Mouse (Mus musculus) small intestine, adult 2 months (tissue): ENCODE measurements at regions not wholly inside any gene's neighbourhood (a gene's known extent, or its start where the extent isn't known, plus 50 kb on each side); places are given as distances from the start of the nearest gene placed in this dataset.
"Not testable (repeated sequence)": the region's sequence is repeated elsewhere in the genome, so short reads cannot be mapped to it uniquely, and the experiment has no call there.

Experiments
- H3K27ac ChIP-seq: fragments of 200-500 bp; 2 replicates; pipeline ENCODE4 v1.5.1; 2012; ENCODE audit warnings: low read depth, low read length, control low read depth, inconsistent platforms; ENCODE audit not compliant: insufficient read depth
- H3K27me3 ChIP-seq: fragments of 200-500 bp; 2 replicates; pipeline ENCODE4 v1.6.1; 2012; ENCODE audit warnings: mild to moderate bottlenecking, moderate library complexity, low read length, inconsistent platforms; ENCODE audit not compliant: control insufficient read depth, insufficient read depth
- H3K36me3 ChIP-seq: fragments of 200-500 bp; 2 replicates; pipeline ENCODE4 v1.6.1; 2012; ENCODE audit warnings: mild to moderate bottlenecking, low read length, control low read depth, inconsistent platforms; ENCODE audit not compliant: control insufficient read depth, insufficient read depth
- H3K4me1 ChIP-seq: fragments of 200-500 bp; 2 replicates; pipeline ENCODE4 v1.6.1; 2012; ENCODE audit warnings: low read length, inconsistent platforms, mixed read lengths; ENCODE audit not compliant: control insufficient read depth, insufficient read depth, insufficient read length
- H3K4me3 ChIP-seq: fragments of 200-500 bp; 2 replicates; pipeline ENCODE4 v1.5.1; 2012; ENCODE audit warnings: low read depth, mild to moderate bottlenecking, control low read depth, inconsistent platforms, low read length, moderate library complexity
- CTCF ChIP-seq: fragments of 200-500 bp; IDR thresholded peaks from 2 replicates; pipeline ENCODE4 v1.5.1; 2012; ENCODE audit warnings: low read depth, mild to moderate bottlenecking, control low read depth, inconsistent platforms, low read length, moderate library complexity, mixed read lengths; ENCODE audit not compliant: insufficient replicate concordance, insufficient read length; ENCODE audit errors: extremely low read depth
- POLR2A ChIP-seq: fragments of 200-500 bp; IDR thresholded peaks from 2 replicates; pipeline ENCODE4 v1.6.1; 2012; ENCODE audit warnings: low read depth, mild to moderate bottlenecking, control low read depth, inconsistent platforms, low read length, moderate library complexity
- WGBS: fragments of 180-500 bp; shearing (Covaris S2); methylation state at CpG from one replicate; pipeline ENCODE4 v1.1.7; 2018; 5-methylcytosine and 5-hydroxymethylcytosine counted together

DNA sequence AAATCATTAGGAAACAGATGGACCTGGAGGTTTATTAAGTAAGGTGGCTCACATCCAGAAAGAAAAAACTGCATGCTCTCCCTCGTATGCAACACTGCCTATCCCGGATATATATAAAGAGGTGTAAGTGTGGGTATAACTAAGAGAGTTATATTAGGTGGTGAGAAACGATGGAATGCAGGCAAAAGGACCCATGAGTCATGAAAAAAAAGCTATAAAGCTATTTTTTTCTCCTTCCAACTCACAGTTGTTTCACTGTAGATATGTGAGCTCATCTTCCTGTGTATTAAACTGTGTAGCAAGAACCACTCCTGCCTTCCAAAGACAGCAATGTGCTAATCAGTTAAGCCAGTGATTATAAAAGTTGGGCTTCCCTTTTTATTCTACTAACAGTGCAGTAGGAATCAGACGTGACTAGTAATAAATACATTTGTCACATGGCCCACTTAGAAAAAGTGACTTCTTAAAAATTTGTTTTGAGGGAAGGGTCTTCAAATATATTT, 51.4 kb upstream of the Bdh1 start:
- H3K36me3 ChIP-seq, H3K4me3 ChIP-seq, H3K27ac ChIP-seq, H3K27me3 ChIP-seq, H3K4me1 ChIP-seq: not testable (repeated sequence)
- 76% methylated on average over 4 of the region's 4 CpGs for WGBS

GRCm38 (mm10) chr16:31369849-31370248, 52.2 kb upstream of the Bdh1 start:
- Histone ChIP-seq H3K4me3 (no peak overlapping the region), H3K4me1 (peaks cover 7% of the 10 kb centered on the region; the same call in 1 of the 2 replicates), H3K36me3 (no peaks in the 10 kb centered on the region), H3K27me3 (no peaks in the 10 kb centered on the region), H3K27ac (no peak overlapping the region)
- TF ChIP-seq CTCF (no peak), POLR2A (no peak)
- whole genome bisulfite sequencing: 96% methylated on average over 13 of the region's 13 CpGs

DNA sequence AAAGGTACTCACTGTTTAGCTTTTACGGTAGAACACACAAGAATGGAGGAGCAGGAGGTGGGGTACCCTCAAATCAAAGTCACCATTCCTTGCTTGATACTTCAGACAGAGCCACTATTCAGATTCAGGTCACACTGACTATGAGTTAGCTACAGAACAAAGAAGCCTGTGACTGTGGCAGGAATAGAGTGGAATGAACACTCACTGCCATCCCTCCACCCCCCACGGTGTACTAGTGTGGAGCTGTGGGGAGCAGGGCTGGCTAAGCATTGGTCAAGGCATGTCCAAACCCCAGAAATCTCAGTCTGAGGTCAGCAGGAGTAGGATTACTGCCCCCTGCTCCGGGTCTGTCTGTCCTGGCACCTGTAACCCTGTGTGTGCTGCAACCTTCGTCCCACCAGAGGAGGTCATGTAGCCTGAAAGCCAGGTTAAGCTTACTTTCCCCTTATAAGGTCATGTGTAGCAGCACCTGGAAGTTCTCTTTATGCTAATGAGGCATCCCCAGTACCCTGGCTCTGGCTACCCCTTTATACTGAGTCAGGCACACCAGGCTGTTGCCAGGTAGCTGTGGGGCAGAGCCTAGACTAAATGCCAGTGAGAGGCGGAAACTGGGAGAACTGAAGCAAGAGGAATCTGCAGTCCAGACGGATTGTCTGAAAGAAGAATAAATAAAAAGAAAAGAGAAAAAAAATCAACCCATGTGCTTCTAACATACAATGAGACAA, 53.1 kb upstream of the Apod start:
- H3K4me3 ChIP-seq: no peak overlapping the region
- H3K36me3 ChIP-seq: no peaks in the 10 kb centered on the region
- H3K27me3 ChIP-seq: no peaks in the 10 kb centered on the region
- WGBS: 84% methylated on average over 6 of the region's 6 CpGs
- peaks cover 15% of the 10 kb centered on the region; the same call in 1 of the 2 replicates for H3K4me1 ChIP-seq
- TF ChIP-seq CTCF (no peak), POLR2A (no peak)
- H3K27ac ChIP-seq: no peak overlapping the region

DNA sequence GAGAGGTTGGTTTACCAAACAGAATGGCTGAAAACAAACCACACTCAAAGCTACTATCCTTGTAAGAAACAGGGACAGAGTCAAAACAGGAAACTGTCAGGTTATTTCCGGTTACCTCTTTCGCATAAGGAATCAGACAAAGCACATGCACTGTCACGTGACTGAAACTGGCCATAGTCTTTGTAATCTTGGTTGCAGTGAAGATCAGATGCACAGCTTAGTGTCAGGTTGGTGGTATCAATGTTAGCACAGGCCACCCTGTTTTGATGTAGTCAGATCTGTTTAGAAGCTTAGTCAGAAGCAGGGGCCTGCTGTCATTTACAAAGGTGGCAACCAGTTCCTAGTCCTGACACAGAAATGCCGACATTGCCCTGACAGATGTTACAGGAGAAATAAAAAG, 51.4 kb upstream of the Apod start:
- Histone ChIP-seq H3K27me3 (no peaks in the 10 kb centered on the region), H3K4me1 (peaks cover 15% of the 10 kb centered on the region; the same call in 1 of the 2 replicates), H3K36me3 (no peaks in the 10 kb centered on the region), H3K27ac (no peak overlapping the region), H3K4me3 (no peak overlapping the region)
- TF ChIP-seq POLR2A (no peak), CTCF (no peak)
- 80% methylated on average over 4 of the region's 4 CpGs for WGBS

DNA sequence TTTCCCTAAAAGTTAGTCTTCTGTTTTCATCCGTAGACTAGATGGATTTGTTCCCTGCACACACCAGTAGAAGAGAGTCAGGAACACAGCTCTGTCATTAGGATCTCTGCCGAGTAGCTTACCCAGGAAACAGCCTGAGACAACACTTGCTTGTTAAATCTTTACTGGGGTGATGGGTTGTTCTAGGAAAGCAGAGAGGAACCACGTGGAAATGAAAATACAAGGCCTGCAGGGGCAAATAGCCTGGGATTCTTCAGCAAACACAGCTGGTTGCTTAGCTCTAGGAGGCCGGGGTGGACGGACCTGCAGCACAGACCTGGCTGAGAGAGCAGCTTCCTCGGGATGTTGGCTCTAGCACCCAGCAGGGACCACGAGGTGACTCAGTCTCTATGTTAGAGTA, 49.9 kb upstream of the Apod start:
- Histone ChIP-seq H3K27me3 (no peaks in the 10 kb centered on the region), H3K36me3 (no peaks in the 10 kb centered on the region), H3K4me1 (peaks cover 19% of the 10 kb centered on the region; the same call in 1 of the 2 replicates), H3K27ac (peak overlapping the region; percentile 75), H3K4me3 (no peak overlapping the region)
- TF ChIP-seq POLR2A (no peak), CTCF (no peak)
- 21% methylated on average over 7 of the region's 7 CpGs for WGBS
